Mouse (Mus musculus): ENCODE measurements around the gene Fcrl6. TPM values are rescaled to one million over a fixed set of nuclear protein-coding genes. Genes with fewer than 3 reads are reported as not detected.

Fcrl6 gene
- polyA plus RNA-seq, 2 experiments: not detected

DNA sequence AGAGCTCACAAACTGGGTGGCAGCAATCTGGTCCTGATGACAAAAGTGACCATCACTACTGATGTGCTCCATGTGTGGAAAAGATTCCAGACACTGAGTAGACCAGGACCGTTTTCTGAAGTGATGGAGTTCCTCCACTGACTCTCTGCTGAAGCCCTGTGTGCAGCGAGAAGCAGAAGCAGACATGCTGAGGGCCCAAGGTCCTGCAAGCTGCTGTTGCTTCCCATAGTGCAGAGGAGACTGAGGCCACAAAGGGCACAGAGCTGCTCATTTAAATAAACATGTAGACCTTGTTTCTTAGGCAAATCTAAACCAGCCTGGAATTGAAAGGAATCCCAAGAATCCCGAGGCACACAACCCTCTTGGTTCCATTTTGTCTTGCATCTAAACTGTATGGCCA is 9.0 kb downstream of the Fcrl6 start:
- 38% methylated on average over 3 of the region's 3 CpGs for WGBS (ENCODE audit: insufficient replicate concordance)
- H3K9me3 ChIP-seq (ENCODE audit: control insufficient read depth, low read length): no peaks in the 10 kb centered on the region
- H3K27me3 ChIP-seq (ENCODE audit: control insufficient read depth, insufficient read depth, low read length): no peaks in the 10 kb centered on the region
- no peak overlapping the region for H3K27ac ChIP-seq
- no peak overlapping the region for H3K4me2 ChIP-seq (ENCODE audit: low read depth)
- DNase-seq (ENCODE audit: low read depth in 3 of 3, low spot score in 3 of 3) (no peak), ATAC-seq (ENCODE audit: insufficient read depth) (no peak)
- no peaks in the 10 kb centered on the region for H3K36me3 ChIP-seq (replicated peaks; ENCODE audit: control insufficient read depth, insufficient read depth, low read depth)
- TF ChIP-seq EP300 (IDR thresholded peaks at IDR 0.05; ENCODE audit: low read depth) (no peak), CTCF (IDR thresholded peaks at IDR 0.05; ENCODE audit: low read depth) (no peak)
- H3K9ac ChIP-seq (replicated peaks): no peak overlapping the region
- no peaks in the 10 kb centered on the region for H3K4me1 ChIP-seq (replicated peaks; ENCODE audit: control insufficient read depth in 2 of 2, insufficient read depth in 2 of 2, low read length in 1 of 2)
- no peak overlapping the region for H3K4me3 ChIP-seq (ENCODE audit: insufficient read depth in 1 of 2, low read depth in 2 of 2, low read length in 2 of 2)

- no peak for TF ChIP-seq CTCF (IDR thresholded peaks at IDR 0.05; ENCODE audit: low read depth)
- no peak for TF ChIP-seq EP300 (IDR thresholded peaks at IDR 0.05; ENCODE audit: low read depth)
- no peak within 1 kb of the TSS for H3K4me2 ChIP-seq (ENCODE audit: low read depth)
- H3K36me3 ChIP-seq (replicated peaks; ENCODE audit: control insufficient read depth, insufficient read depth, low read depth): no peaks in the 10 kb centered on the region
- WGBS (ENCODE audit: insufficient replicate concordance): 55% methylated on average over 7 of the region's 7 CpGs
- no peaks in the 10 kb centered on the region for H3K9me3 ChIP-seq (ENCODE audit: control insufficient read depth, low read length)
- H3K4me1 ChIP-seq (replicated peaks; ENCODE audit: control insufficient read depth in 2 of 2, insufficient read depth in 2 of 2, low read length in 1 of 2): no peaks in the 10 kb centered on the region
- H3K27me3 ChIP-seq (ENCODE audit: control insufficient read depth, insufficient read depth, low read length): no peaks in the 10 kb centered on the region
- H3K27ac ChIP-seq: no peak within 1 kb of the TSS
- DNase-seq (ENCODE audit: low read depth in 3 of 3, low spot score in 3 of 3) (no peak), ATAC-seq (ENCODE audit: insufficient read depth) (no peak)
- no peak within 1 kb of the TSS for H3K4me3 ChIP-seq (ENCODE audit: insufficient read depth in 1 of 2, low read depth in 2 of 2, low read length in 2 of 2)
- H3K9ac ChIP-seq (replicated peaks): no peak within 1 kb of the TSS
Measured at GRCm38 (mm10) chr1:172590385-172590784, 12.0 kb downstream of the Fcrl6 start, which contains the start of gene Slamf8. TSS of gene Slamf8 (minus strand) at chr1:172590568.

GRCm38 (mm10) chr1:172585612-172586567 is 16.5 kb downstream of the Fcrl6 start:
- no peaks in the 10 kb centered on the region for H3K36me3 ChIP-seq (replicated peaks; ENCODE audit: control insufficient read depth, insufficient read depth, low read depth)
- H3K4me2 ChIP-seq (ENCODE audit: low read depth): no peak overlapping the region
- H3K4me1 ChIP-seq (replicated peaks; ENCODE audit: control insufficient read depth in 2 of 2, insufficient read depth in 2 of 2, low read length in 1 of 2): no peaks in the 10 kb centered on the region
- no peaks in the 10 kb centered on the region for H3K27me3 ChIP-seq (ENCODE audit: control insufficient read depth, insufficient read depth, low read length)
- no peak for ATAC-seq (ENCODE audit: insufficient read depth)
- H3K27ac ChIP-seq: no peak overlapping the region
- 40% methylated on average over 26 of the region's 26 CpGs for WGBS (ENCODE audit: insufficient replicate concordance)
- no peak overlapping the region for H3K4me3 ChIP-seq (ENCODE audit: insufficient read depth in 1 of 2, low read depth in 2 of 2, low read length in 2 of 2)
- H3K9me3 ChIP-seq (ENCODE audit: control insufficient read depth, low read length): no peaks in the 10 kb centered on the region
- TF ChIP-seq CTCF (IDR thresholded peaks at IDR 0.05; ENCODE audit: low read depth) (no peak), EP300 (IDR thresholded peaks at IDR 0.05; ENCODE audit: low read depth) (no peak)
- DNase-seq (ENCODE audit: low read depth in 3 of 3, low spot score in 3 of 3): no peak
- H3K9ac ChIP-seq (replicated peaks): no peak overlapping the region

- no peak overlapping the region for H3K4me2 ChIP-seq (ENCODE audit: low read depth)
- no peak overlapping the region for H3K4me3 ChIP-seq (ENCODE audit: insufficient read depth in 1 of 2, low read depth in 2 of 2, low read length in 2 of 2)
- no peaks in the 10 kb centered on the region for H3K4me1 ChIP-seq (replicated peaks; ENCODE audit: control insufficient read depth in 2 of 2, insufficient read depth in 2 of 2, low read length in 1 of 2)
- TF ChIP-seq CTCF (IDR thresholded peaks at IDR 0.05; ENCODE audit: low read depth) (no peak), EP300 (IDR thresholded peaks at IDR 0.05; ENCODE audit: low read depth) (no peak)
- H3K27me3 ChIP-seq (ENCODE audit: control insufficient read depth, insufficient read depth, low read length): no peaks in the 10 kb centered on the region
- H3K9ac ChIP-seq (replicated peaks): no peak overlapping the region
- no peaks in the 10 kb centered on the region for H3K9me3 ChIP-seq (ENCODE audit: control insufficient read depth, low read length)
- ATAC-seq (ENCODE audit: insufficient read depth) (no peak), DNase-seq (ENCODE audit: low read depth in 3 of 3, low spot score in 3 of 3) (no peak)
- no peak overlapping the region for H3K27ac ChIP-seq
- H3K36me3 ChIP-seq (replicated peaks; ENCODE audit: control insufficient read depth, insufficient read depth, low read depth): no peaks in the 10 kb centered on the region
- 45% methylated on average over 4 of the region's 4 CpGs for WGBS (ENCODE audit: insufficient replicate concordance)
Measured at GRCm38 (mm10) chr1:172585026-172585425, 17.3 kb downstream of the Fcrl6 start.

DNA sequence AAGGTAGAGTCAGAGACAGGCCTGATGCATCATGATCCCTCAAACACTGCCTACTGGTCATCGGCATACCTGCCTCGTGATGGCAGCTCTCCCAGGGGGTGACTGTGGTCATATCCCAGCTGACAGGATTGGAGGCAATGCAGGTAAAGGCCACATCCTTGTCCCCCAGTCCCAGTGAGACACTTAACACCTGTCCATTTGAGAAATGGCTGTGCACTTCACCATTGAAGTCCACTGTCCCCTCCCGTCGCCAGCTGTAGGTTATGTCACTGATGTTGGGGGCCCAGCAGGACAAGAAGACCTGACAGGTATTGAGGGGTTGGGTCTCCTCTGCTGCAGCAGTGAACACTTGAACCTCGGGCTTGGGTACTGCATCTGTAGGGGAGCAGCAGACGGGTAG is 18.1 kb downstream of the Fcrl6 start:
- no peak overlapping the region for H3K4me2 ChIP-seq (ENCODE audit: low read depth)
- ATAC-seq (ENCODE audit: insufficient read depth) (no peak), DNase-seq (ENCODE audit: low read depth in 3 of 3, low spot score in 3 of 3) (no peak)
- no peak for TF ChIP-seq CTCF (IDR thresholded peaks at IDR 0.05; ENCODE audit: low read depth)
- no peak for TF ChIP-seq EP300 (IDR thresholded peaks at IDR 0.05; ENCODE audit: low read depth)
- H3K27me3 ChIP-seq (ENCODE audit: control insufficient read depth, insufficient read depth, low read length): no peaks in the 10 kb centered on the region
- no peak overlapping the region for H3K9ac ChIP-seq (replicated peaks)
- H3K36me3 ChIP-seq (replicated peaks; ENCODE audit: control insufficient read depth, insufficient read depth, low read depth): no peaks in the 10 kb centered on the region
- WGBS (ENCODE audit: insufficient replicate concordance): 62% methylated on average over 6 of the region's 6 CpGs
- no peaks in the 10 kb centered on the region for H3K4me1 ChIP-seq (replicated peaks; ENCODE audit: control insufficient read depth in 2 of 2, insufficient read depth in 2 of 2, low read length in 1 of 2)
- H3K9me3 ChIP-seq (ENCODE audit: control insufficient read depth, low read length): no peaks in the 10 kb centered on the region
- H3K4me3 ChIP-seq (ENCODE audit: insufficient read depth in 1 of 2, low read depth in 2 of 2, low read length in 2 of 2): no peak overlapping the region
- no peak overlapping the region for H3K27ac ChIP-seq
